In genomic region chr11:35121611-35121959, GRCm38 (mm10) we compare ENCODE assay signal across 8 mouse cellular contexts. TPM values are rescaled to one million over a fixed set of nuclear protein-coding genes. Genes with fewer than 3 reads are reported as not detected.
DNase-seq lines count a peak whose midpoint lies in the region; ATAC-seq lines count a peak whose summit lies in the region.

No protein-coding gene starts in this region.

- under 1% methylated on average over 27 of the region's 27 CpGs for WGBS in hindbrain, embryonic 14.5 days
- under 1% methylated on average over 27 of the region's 27 CpGs for WGBS in midbrain, embryonic 12.5 days

- peak overlapping the region; percentile 97 for H3K4me2 ChIP-seq in hindbrain, embryonic 14.5 days (replicated peaks)
- H3K4me2 ChIP-seq in midbrain, embryonic 12.5 days (replicated peaks): peak overlapping the region; percentile 96

- peaks cover 54% of the 10 kb centered on the region for H3K27me3 ChIP-seq in hindbrain, embryonic 14.5 days (ENCODE audit: control insufficient read depth, insufficient read depth, low read length)
- H3K27me3 ChIP-seq in midbrain, embryonic 12.5 days: peaks cover 96% of the 10 kb centered on the region

- H3K27ac ChIP-seq in hindbrain, embryonic 14.5 days: no peak overlapping the region
- H3K27ac ChIP-seq in midbrain, embryonic 12.5 days (replicated peaks): no peak overlapping the region

- DNase-seq in cerebellum, adult 11-12 months: peak; percentile 49
- DNase-seq in cerebellum, adult 11 months: no peak
- peak; percentile 25 for DNase-seq in right cerebral cortex, postnatal 4 days
- DNase-seq in right cerebral cortex, adult 2 months (ENCODE audit: low spot score in 2 of 2): no peak
- DNase-seq in hindbrain, embryonic 14.5 days (ENCODE audit: low spot score): no peak
- no peak for DNase-seq in urinary bladder, postnatal 4 days (ENCODE audit: low spot score in 2 of 2)
- no peak for DNase-seq in thymus, postnatal 14 days

- ATAC-seq in hindbrain, embryonic 14.5 days (ENCODE audit: low FRiP score): peak; percentile 13; the same call in 1 of the 2 replicates
- 0 out of 2 replicates have a peak, but pooled peaks have one; percentile 10 for ATAC-seq in midbrain, embryonic 12.5 days (ENCODE audit: low FRiP score, low read depth)

- peak overlapping the region; percentile 71 for H3K4me3 ChIP-seq in hindbrain, embryonic 14.5 days (replicated peaks; ENCODE audit: low read length)
- H3K4me3 ChIP-seq in midbrain, embryonic 12.5 days: peak overlapping the region; percentile 63

- H3K9me3 ChIP-seq in hindbrain, embryonic 14.5 days (ENCODE audit: control insufficient read depth, low read length): no peaks in the 10 kb centered on the region
- H3K9me3 ChIP-seq in midbrain, embryonic 12.5 days: no peaks in the 10 kb centered on the region

- H3K4me1 ChIP-seq in hindbrain, embryonic 14.5 days (replicated peaks; ENCODE audit: control insufficient read depth, insufficient read depth, low read length): peaks cover 14% of the 10 kb centered on the region; the same call in 1 of the 2 replicates
- peaks cover 14% of the 10 kb centered on the region for H3K4me1 ChIP-seq in midbrain, embryonic 12.5 days

- no peaks in the 10 kb centered on the region for H3K36me3 ChIP-seq in hindbrain, embryonic 14.5 days (replicated peaks; ENCODE audit: control insufficient read depth, insufficient read depth)
- no peaks in the 10 kb centered on the region for H3K36me3 ChIP-seq in midbrain, embryonic 12.5 days

- peak overlapping the region; percentile 65 for H3K9ac ChIP-seq in hindbrain, embryonic 14.5 days
- H3K9ac ChIP-seq in midbrain, embryonic 12.5 days (replicated peaks): peak overlapping the region; percentile 61

RNA-seq across cellular contexts. Expression of gene Slit3, which starts 0.6 kb away (rescaled TPM):
- 10.2 and 14.3 TPM in 2 replicates for polyA plus RNA-seq in hindbrain, embryonic 14.5 days (2014; fragmentation: Nextera tagmentation; extraction: Ambion mirVana)
- polyA plus RNA-seq in midbrain, embryonic 12.5 days (2016; fragmentation: Nextera tagmentation; extraction: Ambion mirVana): 11.2 and 16.2 TPM in 2 replicates

Comparison
In these comparisons a context has a peak if more than half of its experiments do, and no peak if none do; other contexts are left out.
1. DNase-seq: peak in cerebellum, adult 11-12 months (single experiment) and right cerebral cortex, postnatal 4 days (single experiment); none in cerebellum, adult 11 months (single experiment), right cerebral cortex, adult 2 months (0 of 2), hindbrain, embryonic 14.5 days (single experiment), urinary bladder, postnatal 4 days (0 of 2) and thymus, postnatal 14 days (single experiment).